Mouse (Mus musculus) urinary bladder, adult 18-20 months (tissue): ENCODE results near the gene Mrpl3.
A peak's percentile ranks its signal among the peaks of the same experiment; 100 is the strongest.
"Not testable (repeated sequence)": the region's sequence is repeated elsewhere in the genome, so short reads cannot be mapped to it uniquely, and the experiment has no call there.

Experiments used
- DNase-seq, 2 experiments: peaks; one replicate each; pipeline ENCODE4 v3.0.0; 2022; ENCODE audit warnings: low spot score in 2 of 2, mixed read lengths in 2 of 2

The Mrpl3 gene

GRCm38 (mm10) chr9:105053147-105053557 is at the start of gene Mrpl3:
Gene Mrpl3 (plus strand): TSS chr9:105053239.
- peak; percentile 61 to 83 for DNase-seq

- DNase-seq, result no peak
Measured at GRCm38 (mm10) chr9:105010721-105011120, 42.3 kb upstream of the Mrpl3 start.

GRCm38 (mm10) chr9:105018186-105018585 is 34.9 kb upstream of the Mrpl3 start:
- DNase-seq, result no peak

GRCm38 (mm10) chr9:105028311-105028710 is 24.7 kb upstream of the Mrpl3 start:
- no peak for DNase-seq

- DNase-seq, result no peak
Measured at GRCm38 (mm10) chr9:105032572-105032971, 20.5 kb upstream of the Mrpl3 start.

- no peak for DNase-seq
Measured at GRCm38 (mm10) chr9:105033641-105034040, 19.4 kb upstream of the Mrpl3 start.

- DNase-seq, result no peak
Measured at GRCm38 (mm10) chr9:105037847-105038246, 15.2 kb upstream of the Mrpl3 start.

GRCm38 (mm10) chr9:105046014-105046413 is 7.0 kb upstream of the Mrpl3 start:
- DNase-seq, result no peak

GRCm38 (mm10) chr9:105048351-105048750 is 4.7 kb upstream of the Mrpl3 start:
- no peak for DNase-seq

- no peak for DNase-seq
Measured at GRCm38 (mm10) chr9:105049636-105050035, 3.4 kb upstream of the Mrpl3 start.

GRCm38 (mm10) chr9:105050257-105050656 is 2.8 kb upstream of the Mrpl3 start:
- no peak for DNase-seq

GRCm38 (mm10) chr9:105053812-105054211 is 773 bp downstream of the Mrpl3 start:
- DNase-seq, result no peak

GRCm38 (mm10) chr9:105069106-105069505 is 16.1 kb downstream of the Mrpl3 start:
- DNase-seq, result no peak

- no peak for DNase-seq
Measured at GRCm38 (mm10) chr9:105072991-105073748, 20.1 kb downstream of the Mrpl3 start.

GRCm38 (mm10) chr9:105074851-105075250 is 21.8 kb downstream of the Mrpl3 start:
- no peak for DNase-seq

GRCm38 (mm10) chr9:105076756-105077424 is 23.9 kb downstream of the Mrpl3 start:
- DNase-seq, result peak; percentile 24 to 42

- DNase-seq, result no peak
Measured at GRCm38 (mm10) chr9:105078460-105078859, 25.4 kb downstream of the Mrpl3 start.

GRCm38 (mm10) chr9:105080246-105080645 is 27.2 kb downstream of the Mrpl3 start:
- DNase-seq, result no peak

- DNase-seq, result no peak
Measured at GRCm38 (mm10) chr9:105100807-105101570, 48.0 kb downstream of the Mrpl3 start.

- no peak for DNase-seq
Measured at GRCm38 (mm10) chr9:105101911-105102310, 48.9 kb downstream of the Mrpl3 start.

- DNase-seq, result no peak
Measured at GRCm38 (mm10) chr9:105103893-105104292, 50.9 kb downstream of the Mrpl3 start.

GRCm38 (mm10) chr9:105125206-105125605 is 72.2 kb downstream of the Mrpl3 start:
- DNase-seq, result not testable (repeated sequence)
